Mouse (Mus musculus): ENCODE measurements at regions not wholly inside any gene's neighbourhood (a gene's known extent, or its start where the extent isn't known, plus 50 kb on each side); places are given as distances from the start of the nearest gene placed in this dataset.

DNA sequence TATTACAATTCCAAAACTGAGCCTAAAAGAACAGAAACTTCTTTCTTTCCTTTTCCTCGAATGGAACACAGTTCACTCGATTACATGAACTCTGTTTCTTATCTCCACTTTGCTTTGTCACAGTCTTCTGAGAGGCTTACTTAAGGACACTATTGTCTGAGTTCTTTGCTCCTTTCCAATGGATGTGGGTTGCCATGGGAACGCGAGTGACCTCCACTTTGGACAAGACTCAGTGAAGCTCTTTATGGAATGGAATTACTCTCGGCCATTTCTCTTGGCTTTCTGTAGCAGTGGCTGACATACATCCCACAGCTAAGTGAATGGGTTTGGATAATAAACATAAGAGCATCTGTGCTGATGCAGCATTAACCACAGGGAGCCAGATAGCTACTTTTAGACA, 167.9 kb upstream of the Syndig1 start:
- TF ChIP-seq CTCF (IDR thresholded peaks at IDR 0.05; ENCODE audit: low read depth, low read length) (no peak), POLR2A (IDR thresholded peaks at IDR 0.05; ENCODE audit: extremely low read depth, insufficient read depth, low read length) (no peak)

Data from liver, adult 2 months (tissue).